Mouse (Mus musculus) E14TG2a.4 (cell line): ENCODE measurements around the gene Pign.

ENCODE experiments used
- CTCF ChIP-seq: conservative IDR thresholded peaks from 2 replicates; pipeline ENCODE4 v1.5.1; 2014; ENCODE audit warnings: low read length
- NANOG ChIP-seq: IDR thresholded peaks from 2 replicates; pipeline ENCODE4 v1.6.1; 2014; ENCODE audit warnings: borderline replicate concordance, low read length, mixed read lengths
- POU5F1 ChIP-seq: IDR thresholded peaks from 2 replicates; pipeline ENCODE4 v1.6.1; 2014; ENCODE audit warnings: low read length, borderline replicate concordance

- TF ChIP-seq CTCF (no peak), NANOG (no peak; the same call in 1 of the 2 replicates), POU5F1 (no peak)
Observed at GRCm38 (mm10) chr1:105712822-105713221, 49.3 kb upstream of the Pign start.
